Mouse (Mus musculus) T-cell, adult 66 days (primary cell): ENCODE measurements around the gene Epm2a. TPM values are rescaled to one million over a fixed set of nuclear protein-coding genes. Genes with fewer than 3 reads are reported as not detected.

Experiments
- total RNA-seq, 2 experiments: library from RNA; stranded (reverse); gene quantifications; 3 replicates in 1 of 2; 4 replicates in 1 of 2; pipeline ENCODE4 v1.2.4; 2023

Gene Epm2a
- total RNA-seq: under 1 TPM; 0.38 to 0.71 TPM

DNA sequence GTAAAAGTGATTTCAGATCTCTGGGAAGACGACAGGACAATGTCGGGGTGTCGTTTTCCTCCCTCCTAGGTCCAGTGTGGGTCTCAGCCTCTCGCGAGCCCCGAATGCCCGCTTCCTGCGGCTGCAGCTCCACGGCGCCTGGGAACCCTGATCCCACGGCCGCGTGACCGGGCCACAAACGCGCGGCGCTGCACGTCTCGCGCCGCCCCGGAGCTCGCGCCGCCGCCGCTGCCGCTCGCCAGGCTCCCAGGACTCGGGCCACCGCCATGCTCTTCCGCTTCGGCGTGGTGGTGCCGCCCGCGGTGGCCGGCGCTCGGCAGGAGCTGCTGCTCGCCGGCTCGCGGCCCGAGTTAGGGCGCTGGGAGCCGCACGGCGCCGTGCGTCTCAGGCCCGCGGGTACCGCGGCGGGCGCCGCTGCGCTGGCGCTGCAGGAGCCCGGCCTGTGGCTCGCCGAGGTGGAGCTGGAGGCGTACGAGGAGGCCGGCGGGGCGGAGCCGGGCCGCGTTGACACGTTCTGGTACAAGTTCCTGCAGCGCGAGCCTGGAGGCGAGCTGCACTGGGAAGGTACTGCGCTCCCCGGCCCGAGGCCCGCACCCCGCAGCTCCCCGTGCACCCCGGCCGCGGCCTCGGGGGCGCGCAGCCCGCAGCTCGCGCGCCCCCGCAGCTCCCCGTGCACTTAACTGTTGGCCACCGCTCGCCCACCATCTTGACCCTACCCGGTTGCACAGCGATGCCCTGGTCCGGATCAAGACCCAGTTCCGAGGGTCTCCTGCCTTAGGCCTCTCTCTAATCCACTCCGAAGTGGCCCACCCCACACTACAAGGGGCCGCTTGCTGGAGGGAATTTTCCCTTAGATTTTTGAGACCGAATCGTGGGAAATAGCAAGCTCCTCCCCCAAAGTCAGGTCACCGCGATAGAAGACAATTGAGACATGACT lies at the start of gene Epm2a:
TSS of gene Epm2a (plus strand) at position 200 of the 937 bp plus-strand sequence.

Other genes starting within 250 kb of the Epm2a start
- gene Shprh, start 194.0 kb upstream of the Epm2a start, total RNA-seq: 10 to 100 TPM; 37.8 to 38.9 TPM
- 1 to 10 TPM; 6.9 to 9.1 TPM for gene Fbxo30, start 62.1 kb upstream of the Epm2a start, total RNA-seq